Comparison of ENCODE assay signal across 9 mouse cellular contexts in genomic region chr10:79900951-79901410, GRCm38 (mm10). TPM values are rescaled to one million over a fixed set of nuclear protein-coding genes. Genes with fewer than 3 reads are reported as not detected.
DNase-seq lines count a peak whose midpoint lies in the region; ATAC-seq and TF ChIP-seq lines count a peak whose summit lies in the region.
"Had no signal": no experiment of that assay in that cellular context is flagged by ENCODE, and none has a peak within 500 bp of the region (broad histone marks: within the 10 kb centered on the region; RNA-seq: fewer than 3 reads in every experiment).

No protein-coding gene starts in this region.

- TF ChIP-seq CTCF in embryonic fibroblast, embryonic 13.5 days (IDR thresholded peaks at IDR 0.05; ENCODE audit: borderline replicate concordance, insufficient read depth, low read length) = peak; percentile 36; the same call in 1 of the 2 replicates
- TF ChIP-seq CTCF in layer of hippocampus, adult 2 months (conservative IDR thresholded peaks at IDR 0.05) = peak; percentile 64
- peak; percentile 69 for TF ChIP-seq CTCF in midbrain, postnatal 0 days (IDR thresholded peaks at IDR 0.05)

- TF ChIP-seq POLR2A in embryonic fibroblast, embryonic 13.5 days (IDR thresholded peaks at IDR 0.05; ENCODE audit: low read depth, low read length) = no peak

- peak; percentile 59; the same call in 1 of the 2 replicates for ATAC-seq in midbrain, postnatal 0 days (ENCODE audit: low FRiP score)
- ATAC-seq in inflammation-experienced regulatory T-cells, adult 6 months = no peak
- ATAC-seq in erythroblast, adult 5-6 weeks (replicated peaks; ENCODE audit: low FRiP score, poor library complexity, severe bottlenecking) = no peak

- H3K9ac ChIP-seq in midbrain, postnatal 0 days (replicated peaks; ENCODE audit: low read length, poor library complexity, severe bottlenecking) = 0 out of 2 replicates have a peak overlapping the region, but pooled peaks have one; percentile 13

- no peak overlapping the region for H3K27ac ChIP-seq in embryonic fibroblast, embryonic 13.5 days (ENCODE audit: insufficient read depth, low read length)
- H3K27ac ChIP-seq in layer of hippocampus, adult 2 months = peak overlapping the region; percentile 88
- H3K27ac ChIP-seq in midbrain, postnatal 0 days (ENCODE audit: low read depth, low read length) = 0 out of 2 replicates have a peak overlapping the region, but pooled peaks have one; percentile 3

- no peak overlapping the region for H3K4me3 ChIP-seq in embryonic fibroblast, embryonic 13.5 days (ENCODE audit: insufficient read depth, low read length)
- H3K4me3 ChIP-seq in layer of hippocampus, adult 2 months = peak overlapping the region; percentile 2; the same call in 1 of the 2 replicates
- H3K4me3 ChIP-seq in midbrain, postnatal 0 days (ENCODE audit: low read depth, low read length) = no peak overlapping the region

- H3K36me3 ChIP-seq in midbrain, postnatal 0 days (ENCODE audit: insufficient read depth, low read length) = peaks cover 33% of the 10 kb centered on the region

- no peak overlapping the region for H3K4me2 ChIP-seq in midbrain, postnatal 0 days (ENCODE audit: low read depth, low read length, poor library complexity, severe bottlenecking)

- WGBS in midbrain, postnatal 0 days = 15% methylated on average over 2 of the region's 2 CpGs

- DNase-seq in cerebellum, postnatal 14 days = peak; percentile 50 to 51
- DNase-seq in cerebellum, adult 8-10 months = no peak
- peak; percentile 74 to 86 for DNase-seq in layer of hippocampus, adult 2 months (ENCODE audit: low spot score in 2 of 2)
- DNase-seq in midbrain, postnatal 0 days (ENCODE audit: low spot score) = peak; percentile 73
- no peak for DNase-seq in cerebellum, adult 9-10 months

- H3K27me3 ChIP-seq in midbrain, postnatal 0 days (ENCODE audit: insufficient read depth, low read length) = no peaks in the 10 kb centered on the region

- H3K9me3 ChIP-seq in midbrain, postnatal 0 days (ENCODE audit: low read length) = no peaks in the 10 kb centered on the region

- H3K4me1 ChIP-seq in embryonic fibroblast, embryonic 13.5 days (ENCODE audit: control insufficient read depth, insufficient read depth, low read length) = no peaks in the 10 kb centered on the region
- H3K4me1 ChIP-seq in midbrain, postnatal 0 days (ENCODE audit: insufficient read depth, low read length) = no peaks in the 10 kb centered on the region

RNA-seq across cellular contexts. Expression of gene Med16, which starts 7.7 kb away (rescaled TPM):
- 15.2 and 16.1 TPM in 2 replicates for polyA plus RNA-seq in embryonic fibroblast, embryonic 13.5 days (2011; ENCODE audit: insufficient read length, low read depth, missing spikeins)
- 10 to 100 TPM; 57.7 to 59.3 TPM for total RNA-seq in layer of hippocampus, adult 2 months (2021)
- 75.9 and 79.6 TPM in 2 replicates for total RNA-seq in midbrain, postnatal 0 days (2014; rRNA removed)
- polyA plus RNA-seq in midbrain, postnatal 0 days (2015; fragmentation: Nextera tagmentation; extraction: Ambion mirVana) = 54.9 and 55.3 TPM in 2 replicates
- 1 to 10 TPM; 5.7 to 7.9 (median 7.1) TPM for polyA plus RNA-seq in inflammation-experienced regulatory T-cells, adult 6 months (2017; shearing (Covaris generic))
- total RNA-seq in erythroblast, adult 5-6 weeks (2015; ENCODE audit: low replicate concordance) = 5.9 and 11.3 TPM in 2 replicates
- total RNA-seq in erythroblast, adult 5-6 weeks (2017; ENCODE audit: low replicate concordance) = 4.7 and 9.1 TPM in 2 replicates

RNA-seq across cellular contexts. Expression of gene Gm26602, which starts 9.7 kb away (rescaled TPM):
- polyA plus RNA-seq in embryonic fibroblast, embryonic 13.5 days (2011; ENCODE audit: insufficient read length, low read depth, missing spikeins) = not detected in 2 replicates
- total RNA-seq in layer of hippocampus, adult 2 months (2021) = not detected
- total RNA-seq in midbrain, postnatal 0 days (2014; rRNA removed) = not detected in 2 replicates
- polyA plus RNA-seq in midbrain, postnatal 0 days (2015; fragmentation: Nextera tagmentation; extraction: Ambion mirVana) = 7.4 and 17.3 TPM in 2 replicates
- 1 to 10 TPM in 1 of 3 experiments, not detected in 2; 5.5 TPM for polyA plus RNA-seq in inflammation-experienced regulatory T-cells, adult 6 months (2017; shearing (Covaris generic))
- not detected in 2 replicates for total RNA-seq in erythroblast, adult 5-6 weeks (2015; ENCODE audit: low replicate concordance)
- not detected in 2 replicates for total RNA-seq in erythroblast, adult 5-6 weeks (2017; ENCODE audit: low replicate concordance)
- polyA plus RNA-seq: gonadal fat pad, adult 2 months had no signal

RNA-seq across cellular contexts. Expression of gene Cfd, which starts 10.3 kb away (rescaled TPM):
- polyA plus RNA-seq in embryonic fibroblast, embryonic 13.5 days (2011; ENCODE audit: insufficient read length, low read depth, missing spikeins) = not detected in 2 replicates
- total RNA-seq in layer of hippocampus, adult 2 months (2021) = not detected
- not detected in 2 replicates for total RNA-seq in midbrain, postnatal 0 days (2014; rRNA removed)
- polyA plus RNA-seq in midbrain, postnatal 0 days (2015; fragmentation: Nextera tagmentation; extraction: Ambion mirVana) = not detected in 2 replicates
- not detected for polyA plus RNA-seq in inflammation-experienced regulatory T-cells, adult 6 months (2017; shearing (Covaris generic))
- not detected in 2 replicates for total RNA-seq in erythroblast, adult 5-6 weeks (2015; ENCODE audit: low replicate concordance)
- not detected in 2 replicates for total RNA-seq in erythroblast, adult 5-6 weeks (2017; ENCODE audit: low replicate concordance)

RNA-seq across cellular contexts. Expression of gene Elane, which starts 14.9 kb away (rescaled TPM):
- not detected in 2 replicates for polyA plus RNA-seq in embryonic fibroblast, embryonic 13.5 days (2011; ENCODE audit: insufficient read length, low read depth, missing spikeins)
- not detected for total RNA-seq in layer of hippocampus, adult 2 months (2021)
- not detected in 2 replicates for total RNA-seq in midbrain, postnatal 0 days (2014; rRNA removed)
- polyA plus RNA-seq in midbrain, postnatal 0 days (2015; fragmentation: Nextera tagmentation; extraction: Ambion mirVana) = not detected in 2 replicates
- not detected for polyA plus RNA-seq in inflammation-experienced regulatory T-cells, adult 6 months (2017; shearing (Covaris generic))
- 996 and 1,031 TPM in 2 replicates for total RNA-seq in erythroblast, adult 5-6 weeks (2015; ENCODE audit: low replicate concordance)
- 253 and 405 TPM in 2 replicates for total RNA-seq in erythroblast, adult 5-6 weeks (2017; ENCODE audit: low replicate concordance)

RNA-seq across cellular contexts. Expression of gene Kiss1r, which starts 15.8 kb away (rescaled TPM):
- polyA plus RNA-seq in embryonic fibroblast, embryonic 13.5 days (2011; ENCODE audit: insufficient read length, low read depth, missing spikeins) = 0.44 TPM in 1 of 2 replicates, not detected in the other
- 1 to 10 TPM; 5.6 to 7.1 TPM for total RNA-seq in layer of hippocampus, adult 2 months (2021)
- total RNA-seq in midbrain, postnatal 0 days (2014; rRNA removed) = 6.1 and 9.6 TPM in 2 replicates
- 4.4 and 5.5 TPM in 2 replicates for polyA plus RNA-seq in midbrain, postnatal 0 days (2015; fragmentation: Nextera tagmentation; extraction: Ambion mirVana)
- polyA plus RNA-seq in inflammation-experienced regulatory T-cells, adult 6 months (2017; shearing (Covaris generic)) = not detected
- not detected in 2 replicates for total RNA-seq in erythroblast, adult 5-6 weeks (2015; ENCODE audit: low replicate concordance)
- total RNA-seq in erythroblast, adult 5-6 weeks (2017; ENCODE audit: low replicate concordance) = 0.14 TPM in 1 of 2 replicates, not detected in the other

Comparison
In these comparisons a context has a peak if more than half of its experiments do, and no peak if none do; other contexts are left out.
1. DNase-seq: peak in cerebellum, postnatal 14 days (2 of 2), layer of hippocampus, adult 2 months (2 of 2) and midbrain, postnatal 0 days (single experiment); none in cerebellum, adult 8-10 months (single experiment) and cerebellum, adult 9-10 months (single experiment).
2. Peak in every context shown above with its lines, with median percentiles within 50 percentile points of each other: CTCF ChIP-seq.